Mouse (Mus musculus): ENCODE measurements around the gene Chrna9.

- no peak for TF ChIP-seq CTCF (IDR thresholded peaks at IDR 0.05; ENCODE audit: low read depth, low read length)
- TF ChIP-seq GATA1 (IDR thresholded peaks at IDR 0.05; ENCODE audit: borderline replicate concordance, low read length), result no peak
Observed at GRCm38 (mm10) chr5:65900862-65901265, 33.9 kb upstream of the Chrna9 start.

Measured in G1E (cell line).